Mouse (Mus musculus): Measurements from ENCODE around the gene Cyp2e1. TPM values are rescaled to one million over a fixed set of nuclear protein-coding genes. Genes with fewer than 3 reads are reported as not detected.

The Cyp2e1 gene
- polyA plus RNA-seq, 1 experiment from 2014 or later: not detected

GRCm38 (mm10) chr7:140765888-140766739 lies 2.6 kb downstream of the Cyp2e1 start:
- no peak for ATAC-seq (replicated peaks)
- no peaks in the 10 kb centered on the region for H3K36me3 ChIP-seq
- no peak overlapping the region for H3K4me3 ChIP-seq
- no peak overlapping the region for H3K9ac ChIP-seq (replicated peaks)
- H3K4me1 ChIP-seq: no peaks in the 10 kb centered on the region
- H3K4me2 ChIP-seq (replicated peaks): no peak overlapping the region
- H3K9me3 ChIP-seq: no peaks in the 10 kb centered on the region
- WGBS: 80% methylated on average over 12 of the region's 12 CpGs
- no peak overlapping the region for H3K27ac ChIP-seq (replicated peaks)
- H3K27me3 ChIP-seq: no peaks in the 10 kb centered on the region

GRCm38 (mm10) chr7:140780548-140780947 lies 17.0 kb downstream of the Cyp2e1 start:
- H3K4me2 ChIP-seq (replicated peaks): no peak overlapping the region
- H3K4me3 ChIP-seq: no peak overlapping the region
- 49% methylated on average over 4 of the region's 4 CpGs for WGBS
- H3K36me3 ChIP-seq: no peaks in the 10 kb centered on the region
- no peak overlapping the region for H3K27ac ChIP-seq (replicated peaks)
- ATAC-seq (replicated peaks): no peak
- no peaks in the 10 kb centered on the region for H3K9me3 ChIP-seq
- no peaks in the 10 kb centered on the region for H3K4me1 ChIP-seq
- H3K27me3 ChIP-seq: no peaks in the 10 kb centered on the region
- H3K9ac ChIP-seq (replicated peaks): no peak overlapping the region

GRCm38 (mm10) chr7:140787406-140788052 lies 24.0 kb downstream of the Cyp2e1 start, which contains the start of gene Syce1:
Gene Syce1 (minus strand): TSS chr7:140787852.
- no peaks in the 10 kb centered on the region for H3K36me3 ChIP-seq
- no peak for ATAC-seq (replicated peaks)
- H3K4me1 ChIP-seq: no peaks in the 10 kb centered on the region
- H3K4me2 ChIP-seq (replicated peaks): no peak within 1 kb of the TSS
- no peaks in the 10 kb centered on the region for H3K27me3 ChIP-seq
- H3K9ac ChIP-seq (replicated peaks): no peak within 1 kb of the TSS
- H3K27ac ChIP-seq (replicated peaks): no peak within 1 kb of the TSS
- H3K9me3 ChIP-seq: no peaks in the 10 kb centered on the region
- WGBS: 88% methylated on average over 33 of the region's 33 CpGs
- no peak within 1 kb of the TSS for H3K4me3 ChIP-seq

GRCm38 (mm10) chr7:140788053-140788435 lies 24.5 kb downstream of the Cyp2e1 start:
- Histone ChIP-seq H3K4me1 (no peaks in the 10 kb centered on the region), H3K36me3 (no peaks in the 10 kb centered on the region), H3K27me3 (no peaks in the 10 kb centered on the region), H3K9me3 (no peaks in the 10 kb centered on the region), H3K9ac (replicated peaks) (no peak overlapping the region), H3K27ac (replicated peaks) (no peak overlapping the region), H3K4me3 (no peak overlapping the region), H3K4me2 (replicated peaks) (no peak overlapping the region)
- ATAC-seq (replicated peaks): no peak
- 87% methylated on average over 7 of the region's 7 CpGs for WGBS

GRCm38 (mm10) chr7:140793541-140793940 lies 30.0 kb downstream of the Cyp2e1 start:
- no peak overlapping the region for H3K4me3 ChIP-seq

GRCm38 (mm10) chr7:140797619-140798018 lies 34.1 kb downstream of the Cyp2e1 start:
- WGBS: 95% methylated on average over 3 of the region's 3 CpGs
- Histone ChIP-seq H3K4me2 (replicated peaks) (no peak overlapping the region), H3K4me1 (no peaks in the 10 kb centered on the region), H3K4me3 (no peak overlapping the region), H3K9me3 (no peaks in the 10 kb centered on the region), H3K27me3 (no peaks in the 10 kb centered on the region), H3K36me3 (no peaks in the 10 kb centered on the region), H3K9ac (replicated peaks) (no peak overlapping the region), H3K27ac (replicated peaks) (no peak overlapping the region)
- ATAC-seq (replicated peaks): no peak

More at GRCm38 (mm10) chr7:140793541-140793940, 30.0 kb downstream of the Cyp2e1 start:
- Histone ChIP-seq H3K36me3 (no peaks in the 10 kb centered on the region), H3K4me2 (replicated peaks) (no peak overlapping the region), H3K4me1 (no peaks in the 10 kb centered on the region), H3K27me3 (no peaks in the 10 kb centered on the region), H3K27ac (replicated peaks) (no peak overlapping the region), H3K9me3 (no peaks in the 10 kb centered on the region), H3K9ac (replicated peaks) (no peak overlapping the region)
- 73% methylated on average over 4 of the region's 4 CpGs for WGBS
- ATAC-seq (replicated peaks): no peak

- Histone ChIP-seq H3K4me3 (no peak overlapping the region), H3K36me3 (no peaks in the 10 kb centered on the region), H3K27me3 (no peaks in the 10 kb centered on the region), H3K4me1 (no peaks in the 10 kb centered on the region), H3K9me3 (no peaks in the 10 kb centered on the region), H3K27ac (replicated peaks) (no peak overlapping the region), H3K4me2 (replicated peaks) (no peak overlapping the region), H3K9ac (replicated peaks) (no peak overlapping the region)
- WGBS: 71% methylated on average over 2 of the region's 2 CpGs
- ATAC-seq (replicated peaks): no peak
These were observed 34.7 kb downstream of the Cyp2e1 start for GRCm38 (mm10) chr7:140798212-140798611.

GRCm38 (mm10) chr7:140802629-140803028 lies 39.1 kb downstream of the Cyp2e1 start:
- WGBS: 73% methylated on average over 6 of the region's 6 CpGs
- no peaks in the 10 kb centered on the region for H3K4me1 ChIP-seq
- no peak overlapping the region for H3K9ac ChIP-seq (replicated peaks)
- no peak overlapping the region for H3K4me3 ChIP-seq
- H3K27me3 ChIP-seq: no peaks in the 10 kb centered on the region
- H3K9me3 ChIP-seq: no peaks in the 10 kb centered on the region
- H3K36me3 ChIP-seq: no peaks in the 10 kb centered on the region
- H3K4me2 ChIP-seq (replicated peaks): no peak overlapping the region
- H3K27ac ChIP-seq (replicated peaks): no peak overlapping the region
- ATAC-seq (replicated peaks): no peak

GRCm38 (mm10) chr7:140805704-140806103 lies 42.2 kb downstream of the Cyp2e1 start:
- ATAC-seq (replicated peaks): no peak
- H3K4me2 ChIP-seq (replicated peaks): no peak overlapping the region
- H3K9me3 ChIP-seq: no peaks in the 10 kb centered on the region
- H3K36me3 ChIP-seq: no peaks in the 10 kb centered on the region
- no peak overlapping the region for H3K4me3 ChIP-seq
- H3K27ac ChIP-seq (replicated peaks): no peak overlapping the region
- H3K27me3 ChIP-seq: no peaks in the 10 kb centered on the region
- WGBS: 17% methylated on average over 1 of the region's 1 CpGs
- H3K9ac ChIP-seq (replicated peaks): no peak overlapping the region
- H3K4me1 ChIP-seq: no peaks in the 10 kb centered on the region

- ATAC-seq (replicated peaks): no peak
- no peak overlapping the region for H3K4me3 ChIP-seq
- no peaks in the 10 kb centered on the region for H3K4me1 ChIP-seq
- no peak overlapping the region for H3K27ac ChIP-seq (replicated peaks)
- WGBS: 92% methylated on average over 6 of the region's 6 CpGs
- H3K9me3 ChIP-seq: no peaks in the 10 kb centered on the region
- H3K4me2 ChIP-seq (replicated peaks): no peak overlapping the region
- no peak overlapping the region for H3K9ac ChIP-seq (replicated peaks)
- H3K27me3 ChIP-seq: no peaks in the 10 kb centered on the region
- peaks cover 20% of the 10 kb centered on the region for H3K36me3 ChIP-seq
These were observed 47.0 kb downstream of the Cyp2e1 start for GRCm38 (mm10) chr7:140810496-140810895.

GRCm38 (mm10) chr7:140811714-140812113 lies 48.2 kb downstream of the Cyp2e1 start:
- Histone ChIP-seq H3K9me3 (no peaks in the 10 kb centered on the region), H3K27ac (replicated peaks) (no peak overlapping the region), H3K4me1 (no peaks in the 10 kb centered on the region), H3K4me2 (replicated peaks) (no peak overlapping the region), H3K4me3 (no peak overlapping the region), H3K27me3 (no peaks in the 10 kb centered on the region), H3K9ac (replicated peaks) (no peak overlapping the region), H3K36me3 (peaks cover 20% of the 10 kb centered on the region)
- WGBS: 83% methylated on average over 13 of the region's 13 CpGs
- ATAC-seq (replicated peaks): no peak

GRCm38 (mm10) chr7:140812850-140813249 lies 49.3 kb downstream of the Cyp2e1 start:
- Histone ChIP-seq H3K4me3 (no peak overlapping the region), H3K27me3 (no peaks in the 10 kb centered on the region), H3K9ac (replicated peaks) (no peak overlapping the region), H3K4me2 (replicated peaks) (no peak overlapping the region), H3K4me1 (no peaks in the 10 kb centered on the region), H3K36me3 (peaks cover 20% of the 10 kb centered on the region), H3K9me3 (no peaks in the 10 kb centered on the region), H3K27ac (replicated peaks) (no peak overlapping the region)
- WGBS: 93% methylated on average over 12 of the region's 12 CpGs
- no peak for ATAC-seq (replicated peaks)

Measured in forebrain, embryonic 15.5 days (tissue).